Mouse (Mus musculus): ENCODE results near the gene Stk40. TPM values are rescaled to one million over a fixed set of nuclear protein-coding genes. Genes with fewer than 3 reads are reported as not detected.
A peak's percentile ranks its signal among the peaks of the same experiment; 100 is the strongest.

The Stk40 gene
- total and polyA plus RNA-seq, 2 experiments from 2014 or later, result 17.3 to 22.8 TPM

DNA sequence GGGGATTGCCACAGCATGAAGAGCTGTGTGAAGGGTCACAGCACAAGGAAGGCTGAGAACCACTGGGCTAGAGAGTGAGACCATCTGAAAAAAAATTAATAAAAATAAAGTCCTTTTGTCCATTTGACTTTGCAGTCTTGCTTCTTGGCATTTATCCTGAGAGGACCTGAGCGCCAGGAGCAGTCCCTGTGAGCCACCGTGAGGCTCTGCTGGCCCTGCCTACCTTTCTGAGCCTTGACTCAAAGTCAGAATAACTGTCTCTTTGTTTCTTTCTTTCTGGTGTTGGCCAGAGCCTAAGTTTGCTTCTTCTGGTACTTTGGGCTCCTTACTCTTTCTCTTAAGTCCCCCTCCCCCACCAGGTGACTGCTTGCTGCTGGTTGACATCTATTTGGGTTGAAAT lies 16.7 kb downstream of the Stk40 start:
- TF ChIP-seq CTCF (IDR thresholded peaks at IDR 0.05; ENCODE audit: low read depth) (no peak), EP300 (IDR thresholded peaks at IDR 0.05; ENCODE audit: low read depth) (no peak)
- Histone ChIP-seq H3K36me3 (replicated peaks; ENCODE audit: control insufficient read depth, insufficient read depth, low read length) (peaks cover 37% of the 10 kb centered on the region), H3K4me3 (ENCODE audit: low read depth, low read length) (no peak overlapping the region), H3K9ac (replicated peaks; ENCODE audit: low read depth, low read length) (no peak overlapping the region), H3K4me2 (ENCODE audit: low read depth, low read length) (no peak overlapping the region), H3K4me1 (ENCODE audit: control insufficient read depth, insufficient read depth) (peaks cover 11% of the 10 kb centered on the region), H3K9me3 (replicated peaks; ENCODE audit: control insufficient read depth, low read length) (peaks cover 5% of the 10 kb centered on the region; the same call in 1 of the 2 replicates), H3K27ac (ENCODE audit: low read depth) (no peak overlapping the region), H3K27me3 (ENCODE audit: control insufficient read depth, insufficient read depth, low read length) (no peaks in the 10 kb centered on the region)
- DNase-seq (ENCODE audit: low spot score) (no peak), ATAC-seq (ENCODE audit: insufficient read depth, low read depth) (no peak)
- WGBS, result 93% methylated on average over 2 of the region's 2 CpGs

DNA sequence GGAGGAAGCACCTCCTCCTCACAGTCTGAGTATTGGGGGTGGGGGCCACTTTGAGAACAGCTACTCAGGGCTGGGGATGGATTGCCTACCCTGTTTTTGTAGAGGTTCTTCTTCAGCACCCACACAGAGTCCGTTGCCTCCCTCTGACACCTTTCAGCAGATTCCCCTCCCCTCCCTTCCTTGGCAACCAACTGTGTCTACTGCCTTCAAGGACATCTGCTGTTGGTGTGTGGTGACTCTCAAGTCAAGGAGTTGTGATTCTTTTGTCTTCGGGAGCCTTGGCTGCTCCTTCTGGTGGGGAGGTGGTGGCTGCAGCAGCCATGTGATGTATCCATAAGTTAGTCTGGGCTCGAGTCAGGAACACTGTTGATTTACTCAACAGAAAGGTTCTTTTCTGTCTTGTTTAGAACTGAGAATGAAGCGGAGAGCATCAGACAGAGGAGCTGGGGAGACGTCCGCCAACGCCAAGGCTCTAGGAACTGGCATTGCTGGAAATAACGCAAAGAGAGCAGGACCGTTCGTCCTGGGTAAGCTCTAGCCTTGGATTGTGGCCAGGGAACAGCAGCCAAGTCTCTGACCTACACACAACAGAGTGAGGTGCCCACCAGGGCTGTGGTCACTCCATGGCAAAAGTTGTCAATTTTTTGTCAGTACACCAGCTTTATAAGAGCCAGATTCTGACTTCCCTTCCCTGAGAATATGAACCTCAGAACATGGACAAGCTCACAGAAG lies 19.7 kb downstream of the Stk40 start:
- Histone ChIP-seq H3K9ac (replicated peaks; ENCODE audit: low read depth, low read length) (no peak overlapping the region), H3K36me3 (replicated peaks; ENCODE audit: control insufficient read depth, insufficient read depth, low read length) (peaks cover 56% of the 10 kb centered on the region), H3K9me3 (replicated peaks; ENCODE audit: control insufficient read depth, low read length) (peaks cover 5% of the 10 kb centered on the region; the same call in 1 of the 2 replicates), H3K4me2 (ENCODE audit: low read depth, low read length) (no peak overlapping the region), H3K4me1 (ENCODE audit: control insufficient read depth, insufficient read depth) (peaks cover 7% of the 10 kb centered on the region), H3K27ac (ENCODE audit: low read depth) (no peak overlapping the region), H3K27me3 (ENCODE audit: control insufficient read depth, insufficient read depth, low read length) (no peaks in the 10 kb centered on the region), H3K4me3 (ENCODE audit: low read depth, low read length) (no peak overlapping the region)
- no peak for DNase-seq (ENCODE audit: low spot score)
- no peak for TF ChIP-seq EP300 (IDR thresholded peaks at IDR 0.05; ENCODE audit: low read depth)
- no peak for TF ChIP-seq CTCF (IDR thresholded peaks at IDR 0.05; ENCODE audit: low read depth)
- WGBS, result 50% methylated on average over 10 of the region's 10 CpGs
- ATAC-seq (ENCODE audit: insufficient read depth, low read depth), result no peak

DNA sequence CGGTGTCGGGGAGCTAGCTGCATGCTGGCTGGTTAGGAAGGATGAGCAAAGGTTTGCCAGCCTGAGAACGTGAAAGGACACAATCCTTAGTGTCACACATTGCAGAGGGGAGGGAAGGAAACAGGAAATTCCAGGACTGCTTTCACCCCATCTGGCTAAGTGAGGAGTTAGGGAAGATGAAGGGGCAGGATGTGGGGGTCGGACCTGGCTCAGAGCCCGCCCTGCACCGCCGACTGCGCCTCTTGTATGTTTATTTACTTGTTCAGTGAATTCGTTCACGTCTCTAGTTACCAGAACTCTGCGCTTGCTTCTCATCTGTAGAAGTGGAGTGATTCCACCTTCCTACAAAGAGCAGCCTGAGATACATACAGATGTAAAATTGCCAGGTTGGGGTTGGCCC lies 26.7 kb downstream of the Stk40 start:
- Histone ChIP-seq H3K4me1 (ENCODE audit: control insufficient read depth, insufficient read depth) (peaks cover 18% of the 10 kb centered on the region), H3K27me3 (ENCODE audit: control insufficient read depth, insufficient read depth, low read length) (no peaks in the 10 kb centered on the region), H3K36me3 (replicated peaks; ENCODE audit: control insufficient read depth, insufficient read depth, low read length) (peaks cover 72% of the 10 kb centered on the region), H3K4me3 (ENCODE audit: low read depth, low read length) (no peak overlapping the region), H3K27ac (ENCODE audit: low read depth) (peak overlapping the region; percentile 63), H3K4me2 (ENCODE audit: low read depth, low read length) (no peak overlapping the region), H3K9ac (replicated peaks; ENCODE audit: low read depth, low read length) (no peak overlapping the region), H3K9me3 (replicated peaks; ENCODE audit: control insufficient read depth, low read length) (no peaks in the 10 kb centered on the region)
- DNase-seq (ENCODE audit: low spot score) (no peak), ATAC-seq (ENCODE audit: insufficient read depth, low read depth) (no peak; the same call in 1 of the 2 replicates)
- TF ChIP-seq CTCF (IDR thresholded peaks at IDR 0.05; ENCODE audit: low read depth) (no peak), EP300 (IDR thresholded peaks at IDR 0.05; ENCODE audit: low read depth) (no peak)
- WGBS, result 62% methylated on average over 11 of the region's 11 CpGs

DNA sequence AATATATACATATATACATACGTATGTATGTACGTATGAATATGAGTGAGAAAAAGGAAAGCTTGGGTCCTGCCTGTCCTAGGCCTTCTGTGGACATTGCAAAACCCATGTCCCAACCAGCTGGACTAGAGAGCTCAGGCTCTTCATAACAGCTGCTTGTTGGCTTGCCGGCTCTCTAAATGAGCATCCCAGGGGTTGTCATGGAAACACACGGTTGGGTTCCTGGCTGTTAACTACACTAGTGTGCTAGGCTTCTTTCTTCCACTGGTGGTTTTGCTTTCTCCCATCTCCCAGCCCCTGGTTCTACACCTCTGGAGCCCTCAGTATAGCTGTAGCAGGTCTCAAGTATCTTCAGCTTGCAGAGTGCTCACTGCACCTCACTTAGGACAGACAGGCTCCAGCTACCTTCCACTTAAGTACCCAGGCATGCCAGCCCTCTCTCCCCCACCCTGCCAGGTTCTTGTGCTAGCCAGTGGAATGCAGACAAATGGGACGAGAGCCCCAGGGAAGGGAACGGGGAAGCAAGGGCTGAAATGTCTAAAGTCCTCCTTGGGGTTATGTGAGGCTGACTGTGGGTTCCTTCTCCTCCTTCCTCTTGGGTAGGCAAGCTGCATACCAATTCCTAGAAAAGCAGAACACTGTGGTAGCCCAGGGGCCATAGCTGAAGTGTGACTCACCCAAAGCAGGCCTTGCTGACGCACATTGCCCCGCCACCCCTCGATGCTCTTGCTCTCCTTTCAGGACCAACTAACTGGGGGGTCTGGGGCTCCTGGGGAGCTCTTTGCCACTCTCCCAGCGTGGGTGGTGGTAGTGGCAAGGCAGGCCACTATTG lies 27.7 kb downstream of the Stk40 start:
- Histone ChIP-seq H3K36me3 (replicated peaks; ENCODE audit: control insufficient read depth, insufficient read depth, low read length) (peaks cover 72% of the 10 kb centered on the region), H3K4me3 (ENCODE audit: low read depth, low read length) (no peak overlapping the region), H3K9me3 (replicated peaks; ENCODE audit: control insufficient read depth, low read length) (no peaks in the 10 kb centered on the region), H3K27me3 (ENCODE audit: control insufficient read depth, insufficient read depth, low read length) (no peaks in the 10 kb centered on the region), H3K4me2 (ENCODE audit: low read depth, low read length) (no peak overlapping the region), H3K9ac (replicated peaks; ENCODE audit: low read depth, low read length) (0 out of 2 replicates have a peak overlapping the region, but pooled peaks have one; percentile 6), H3K27ac (ENCODE audit: low read depth) (peak overlapping the region; percentile 63), H3K4me1 (ENCODE audit: control insufficient read depth, insufficient read depth) (peaks cover 18% of the 10 kb centered on the region)
- peak; percentile 39 for ATAC-seq (ENCODE audit: insufficient read depth, low read depth)
- DNase-seq (ENCODE audit: low spot score), result peak; percentile 36
- no peak for TF ChIP-seq EP300 (IDR thresholded peaks at IDR 0.05; ENCODE audit: low read depth)
- TF ChIP-seq CTCF (IDR thresholded peaks at IDR 0.05; ENCODE audit: low read depth), result no peak
- 52% methylated on average over 10 of the region's 10 CpGs for WGBS

DNA sequence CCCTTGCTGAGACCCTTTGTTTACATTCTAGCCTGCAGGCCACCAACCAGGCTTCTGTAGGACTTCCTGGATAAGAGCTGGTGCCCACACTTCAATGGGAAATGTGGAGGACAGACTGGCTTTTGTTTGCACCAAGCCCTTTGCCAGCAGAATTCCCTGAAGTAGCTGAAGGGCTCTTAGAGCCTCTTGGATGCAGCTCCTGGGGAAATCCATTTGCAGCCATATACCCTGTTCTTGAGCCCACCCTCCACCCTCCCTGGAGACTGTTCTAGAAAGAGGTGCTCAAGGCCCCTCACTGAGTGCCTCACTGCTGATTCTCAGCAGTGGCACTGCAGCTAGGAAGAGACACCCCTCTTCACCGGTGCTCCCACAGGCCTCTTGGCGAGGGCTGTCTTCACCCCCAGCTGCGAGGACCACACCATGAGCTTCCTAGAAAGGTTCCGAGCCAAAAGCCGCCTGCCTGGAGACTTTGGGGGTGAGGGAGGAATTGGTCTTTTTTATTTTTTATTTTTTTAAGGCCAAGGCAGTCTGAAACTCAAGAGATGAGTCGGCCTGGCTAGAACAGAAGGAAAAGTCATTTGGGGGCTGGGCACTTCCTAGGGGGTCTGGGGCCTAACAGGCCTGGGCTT lies 29.0 kb downstream of the Stk40 start:
- Histone ChIP-seq H3K9ac (replicated peaks; ENCODE audit: low read depth, low read length) (no peak overlapping the region), H3K27ac (ENCODE audit: low read depth) (peak overlapping the region; percentile 63; the same call in 1 of the 2 replicates), H3K4me2 (ENCODE audit: low read depth, low read length) (no peak overlapping the region), H3K4me3 (ENCODE audit: low read depth, low read length) (no peak overlapping the region), H3K9me3 (replicated peaks; ENCODE audit: control insufficient read depth, low read length) (no peaks in the 10 kb centered on the region), H3K27me3 (ENCODE audit: control insufficient read depth, insufficient read depth, low read length) (no peaks in the 10 kb centered on the region), H3K36me3 (replicated peaks; ENCODE audit: control insufficient read depth, insufficient read depth, low read length) (peaks cover 72% of the 10 kb centered on the region), H3K4me1 (ENCODE audit: control insufficient read depth, insufficient read depth) (peaks cover 18% of the 10 kb centered on the region)
- WGBS, result 72% methylated on average over 6 of the region's 6 CpGs
- no peak for DNase-seq (ENCODE audit: low spot score)
- TF ChIP-seq CTCF (IDR thresholded peaks at IDR 0.05; ENCODE audit: low read depth), result no peak
- TF ChIP-seq EP300 (IDR thresholded peaks at IDR 0.05; ENCODE audit: low read depth), result no peak
- ATAC-seq (ENCODE audit: insufficient read depth, low read depth), result no peak

Data from heart, postnatal 0 days (tissue).